Mouse (Mus musculus): ENCODE results near the gene Smim5. TPM values are rescaled to one million over a fixed set of nuclear protein-coding genes. Genes with fewer than 3 reads are reported as not detected.

The Smim5 gene
- polyA plus RNA-seq, 1 experiment, result not detected

DNA sequence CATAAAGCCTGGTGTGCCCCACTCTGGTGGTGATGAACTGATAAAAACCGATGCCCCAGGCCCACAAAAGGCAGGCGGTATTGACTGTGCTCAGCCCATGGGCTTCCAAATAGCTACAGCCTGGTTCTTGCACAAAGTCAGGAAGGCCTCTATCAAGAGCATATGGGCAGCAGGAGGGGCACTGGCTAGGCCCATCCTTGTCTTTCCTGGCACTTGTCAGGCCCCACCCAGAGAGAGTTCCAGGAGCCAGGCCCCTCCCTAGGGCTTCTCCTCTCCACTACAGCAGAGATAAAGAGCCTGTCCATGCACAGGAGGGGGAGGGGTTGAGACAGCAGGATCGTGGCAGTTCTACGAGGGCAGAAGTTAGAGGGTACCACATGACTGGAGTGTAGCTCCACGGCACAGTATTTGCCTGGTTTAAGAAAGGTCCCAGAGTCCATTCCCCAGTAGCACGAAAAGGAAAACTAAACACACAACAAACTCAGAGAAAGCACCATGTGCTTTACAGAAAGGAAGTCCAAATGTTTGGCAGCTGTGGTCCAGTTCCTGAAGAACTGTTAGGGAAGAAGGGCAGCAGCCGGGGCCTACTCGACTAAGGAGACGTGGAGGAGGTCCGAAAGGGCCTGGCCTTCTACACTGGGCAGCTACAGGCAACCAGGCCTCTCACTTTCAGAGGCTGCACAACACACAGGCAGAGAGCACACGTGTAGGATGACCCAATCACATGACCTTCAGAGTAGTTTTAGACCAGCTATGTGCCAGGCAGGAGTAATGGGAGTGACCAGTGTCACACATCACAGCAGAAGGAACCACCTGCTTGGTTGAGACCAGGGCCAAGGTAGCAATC, 3.8 kb downstream of the Smim5 start:
- Histone ChIP-seq H3K36me3 (ENCODE audit: control insufficient read depth, insufficient read depth, low read length, poor library complexity, severe bottlenecking) (no peaks in the 10 kb centered on the region), H3K4me1 (ENCODE audit: control insufficient read depth, insufficient read depth, low read length) (no peaks in the 10 kb centered on the region), H3K27ac (ENCODE audit: insufficient read depth, low read length) (no peak overlapping the region), H3K9ac (ENCODE audit: low read depth, poor library complexity, severe bottlenecking) (no peak overlapping the region), H3K27me3 (ENCODE audit: control insufficient read depth, insufficient read depth, low read length, poor library complexity, severe bottlenecking) (no peaks in the 10 kb centered on the region), H3K4me3 (ENCODE audit: low read depth, low read length) (no peak overlapping the region), H3K9me3 (replicated peaks; ENCODE audit: control insufficient read depth, insufficient read depth, low read length, poor library complexity, severe bottlenecking) (no peaks in the 10 kb centered on the region)
- no peak for TF ChIP-seq POLR2A (IDR thresholded peaks at IDR 0.05; ENCODE audit: insufficient read depth, low read length)
- no peak for TF ChIP-seq CTCF (IDR thresholded peaks at IDR 0.05; ENCODE audit: low read depth, low read length)
- no peak for TF ChIP-seq EP300 (IDR thresholded peaks at IDR 0.05; ENCODE audit: insufficient read depth, low read depth, low read length)

DNA sequence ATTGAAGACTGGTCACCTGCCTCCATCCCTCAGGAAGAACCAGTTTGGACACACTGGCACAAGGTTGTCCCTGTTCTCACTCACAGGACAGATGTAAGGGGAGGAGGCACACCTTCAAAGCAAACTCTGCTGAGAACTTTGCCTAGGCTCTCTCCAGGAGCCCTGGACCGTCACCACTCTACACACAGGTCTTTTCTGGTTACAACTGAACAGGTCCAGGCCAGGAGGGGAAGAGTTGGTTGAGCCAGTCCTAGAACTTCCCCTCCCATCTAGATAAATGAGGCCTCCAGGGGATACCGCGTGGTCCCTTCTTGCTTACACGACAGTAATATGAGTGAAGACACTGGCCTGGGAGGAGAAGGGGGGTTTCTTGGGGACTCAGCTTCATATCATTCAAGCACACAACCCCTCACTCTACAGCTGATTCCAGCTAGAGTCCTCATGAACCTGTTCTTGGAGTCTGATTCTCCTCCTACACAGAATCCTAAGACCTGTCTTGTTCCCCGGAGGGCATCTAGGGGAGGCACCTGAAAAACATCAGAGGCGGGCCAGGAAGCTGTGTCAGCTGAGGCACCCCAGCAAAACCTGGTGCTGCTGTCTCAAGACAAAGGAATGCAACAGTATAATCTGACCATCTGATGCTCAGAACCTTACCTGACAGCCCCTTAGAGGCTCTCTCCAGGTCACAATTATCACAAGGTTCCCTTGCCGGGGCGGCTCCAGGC, 4.6 kb downstream of the Smim5 start:
- Histone ChIP-seq H3K9ac (ENCODE audit: low read depth, poor library complexity, severe bottlenecking) (no peak overlapping the region), H3K4me3 (ENCODE audit: low read depth, low read length) (no peak overlapping the region), H3K36me3 (ENCODE audit: control insufficient read depth, insufficient read depth, low read length, poor library complexity, severe bottlenecking) (no peaks in the 10 kb centered on the region), H3K27me3 (ENCODE audit: control insufficient read depth, insufficient read depth, low read length, poor library complexity, severe bottlenecking) (no peaks in the 10 kb centered on the region), H3K4me1 (ENCODE audit: control insufficient read depth, insufficient read depth, low read length) (no peaks in the 10 kb centered on the region), H3K9me3 (replicated peaks; ENCODE audit: control insufficient read depth, insufficient read depth, low read length, poor library complexity, severe bottlenecking) (no peaks in the 10 kb centered on the region), H3K27ac (ENCODE audit: insufficient read depth, low read length) (no peak overlapping the region)
- no peak for TF ChIP-seq EP300 (IDR thresholded peaks at IDR 0.05; ENCODE audit: insufficient read depth, low read depth, low read length)
- no peak for TF ChIP-seq POLR2A (IDR thresholded peaks at IDR 0.05; ENCODE audit: insufficient read depth, low read length)

- H3K36me3 ChIP-seq (ENCODE audit: control insufficient read depth, insufficient read depth, low read length, poor library complexity, severe bottlenecking), result no peaks in the 10 kb centered on the region
- H3K4me3 ChIP-seq (ENCODE audit: low read depth, low read length), result no peak overlapping the region
- TF ChIP-seq EP300 (IDR thresholded peaks at IDR 0.05; ENCODE audit: insufficient read depth, low read depth, low read length) (no peak), CTCF (IDR thresholded peaks at IDR 0.05; ENCODE audit: low read depth, low read length) (no peak), POLR2A (IDR thresholded peaks at IDR 0.05; ENCODE audit: insufficient read depth, low read length) (no peak)
- H3K4me1 ChIP-seq (ENCODE audit: control insufficient read depth, insufficient read depth, low read length), result no peaks in the 10 kb centered on the region
- no peak overlapping the region for H3K27ac ChIP-seq (ENCODE audit: insufficient read depth, low read length)
- no peak overlapping the region for H3K9ac ChIP-seq (ENCODE audit: low read depth, poor library complexity, severe bottlenecking)
- H3K27me3 ChIP-seq (ENCODE audit: control insufficient read depth, insufficient read depth, low read length, poor library complexity, severe bottlenecking), result no peaks in the 10 kb centered on the region
- H3K9me3 ChIP-seq (replicated peaks; ENCODE audit: control insufficient read depth, insufficient read depth, low read length, poor library complexity, severe bottlenecking), result no peaks in the 10 kb centered on the region
Measured at GRCm38 (mm10) chr11:115904956-115905790, 5.4 kb downstream of the Smim5 start.

DNA sequence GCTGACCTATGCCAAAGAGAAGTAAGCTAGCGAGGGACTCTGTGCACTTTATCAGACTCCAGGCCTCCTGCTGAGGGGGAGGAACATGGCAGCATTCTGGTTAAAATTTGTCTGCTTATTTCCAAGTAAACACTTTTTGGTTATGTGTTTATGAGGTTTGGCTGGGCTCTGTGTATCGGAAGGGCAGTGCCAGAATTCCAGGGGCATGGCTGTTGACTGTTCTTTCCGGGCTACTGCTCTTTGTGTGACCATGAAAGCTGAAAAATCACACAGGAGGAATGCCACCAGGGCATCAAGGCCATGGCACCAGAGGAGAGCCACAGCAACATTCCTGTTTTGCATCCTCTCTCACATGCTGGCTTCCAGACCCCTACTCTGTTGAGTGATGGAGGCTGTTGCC, 6.3 kb downstream of the Smim5 start:
- H3K36me3 ChIP-seq (ENCODE audit: control insufficient read depth, insufficient read depth, low read length, poor library complexity, severe bottlenecking), result no peaks in the 10 kb centered on the region
- no peaks in the 10 kb centered on the region for H3K9me3 ChIP-seq (replicated peaks; ENCODE audit: control insufficient read depth, insufficient read depth, low read length, poor library complexity, severe bottlenecking)
- no peak for TF ChIP-seq EP300 (IDR thresholded peaks at IDR 0.05; ENCODE audit: insufficient read depth, low read depth, low read length)
- no peak for TF ChIP-seq POLR2A (IDR thresholded peaks at IDR 0.05; ENCODE audit: insufficient read depth, low read length)
- no peak for TF ChIP-seq CTCF (IDR thresholded peaks at IDR 0.05; ENCODE audit: low read depth, low read length)
- H3K4me1 ChIP-seq (ENCODE audit: control insufficient read depth, insufficient read depth, low read length), result no peaks in the 10 kb centered on the region
- H3K27ac ChIP-seq (ENCODE audit: insufficient read depth, low read length), result no peak overlapping the region
- no peaks in the 10 kb centered on the region for H3K27me3 ChIP-seq (ENCODE audit: control insufficient read depth, insufficient read depth, low read length, poor library complexity, severe bottlenecking)
- no peak overlapping the region for H3K9ac ChIP-seq (ENCODE audit: low read depth, poor library complexity, severe bottlenecking)
- no peak overlapping the region for H3K4me3 ChIP-seq (ENCODE audit: low read depth, low read length)

GRCm38 (mm10) chr11:115906521-115906920, 6.8 kb downstream of the Smim5 start:
- H3K27me3 ChIP-seq (ENCODE audit: control insufficient read depth, insufficient read depth, low read length, poor library complexity, severe bottlenecking), result no peaks in the 10 kb centered on the region
- no peak for TF ChIP-seq POLR2A (IDR thresholded peaks at IDR 0.05; ENCODE audit: insufficient read depth, low read length)
- TF ChIP-seq CTCF (IDR thresholded peaks at IDR 0.05; ENCODE audit: low read depth, low read length), result no peak
- no peak for TF ChIP-seq EP300 (IDR thresholded peaks at IDR 0.05; ENCODE audit: insufficient read depth, low read depth, low read length)
- H3K27ac ChIP-seq (ENCODE audit: insufficient read depth, low read length), result no peak overlapping the region
- no peaks in the 10 kb centered on the region for H3K4me1 ChIP-seq (ENCODE audit: control insufficient read depth, insufficient read depth, low read length)
- H3K36me3 ChIP-seq (ENCODE audit: control insufficient read depth, insufficient read depth, low read length, poor library complexity, severe bottlenecking), result no peaks in the 10 kb centered on the region
- no peak overlapping the region for H3K9ac ChIP-seq (ENCODE audit: low read depth, poor library complexity, severe bottlenecking)
- no peak overlapping the region for H3K4me3 ChIP-seq (ENCODE audit: low read depth, low read length)
- no peaks in the 10 kb centered on the region for H3K9me3 ChIP-seq (replicated peaks; ENCODE audit: control insufficient read depth, insufficient read depth, low read length, poor library complexity, severe bottlenecking)
